8 mouse cellular contexts compared by ENCODE assay signal in the genomic region with DNA sequence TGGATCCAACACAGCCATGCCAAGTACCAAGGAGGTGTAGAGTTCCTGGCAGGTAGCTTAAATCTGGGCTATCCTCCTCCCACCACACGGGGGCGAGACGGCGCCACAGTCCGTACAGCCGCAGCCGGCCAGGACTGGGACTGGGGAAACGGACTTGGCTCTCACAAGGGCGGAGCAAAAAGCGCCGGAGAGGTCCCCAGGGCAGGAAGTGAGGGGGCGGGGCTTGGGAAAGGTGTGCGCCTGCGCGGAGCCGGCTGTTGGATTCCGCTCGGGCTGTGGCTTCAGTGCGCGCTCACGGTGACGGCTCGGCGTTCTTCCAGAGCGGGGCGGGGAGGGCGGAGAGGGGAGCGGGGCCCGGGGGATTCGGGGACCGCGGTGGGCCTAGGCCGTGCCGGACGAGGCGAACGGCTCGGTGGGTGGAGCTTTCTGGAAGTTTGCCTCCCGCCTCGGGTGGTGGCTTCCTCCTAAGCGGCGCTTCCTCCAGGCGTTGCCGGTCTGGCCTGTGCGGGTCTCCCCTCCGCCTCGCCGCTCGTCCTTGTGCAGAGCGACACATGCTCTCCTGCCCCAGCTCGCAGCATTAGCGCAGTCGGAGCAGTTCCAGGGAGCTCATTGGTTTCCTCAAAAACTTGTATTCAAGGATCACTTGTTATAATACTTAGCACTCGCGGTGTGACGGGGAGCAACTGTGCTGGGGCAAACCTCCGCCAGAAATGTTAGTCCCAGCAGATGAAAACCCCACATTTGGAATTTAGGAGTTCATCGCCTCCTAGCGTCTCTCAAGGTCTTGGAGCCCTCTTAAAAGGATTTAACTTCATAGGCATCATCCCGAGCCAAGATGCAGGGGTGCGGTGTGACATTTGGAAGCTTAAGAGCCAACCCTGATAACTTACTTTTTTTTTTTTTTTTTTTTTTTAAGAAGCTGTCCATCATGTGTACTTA. TPM values are rescaled to one million over a fixed set of nuclear protein-coding genes. Genes with fewer than 3 reads are reported as not detected.
A peak's percentile ranks its signal among the peaks of the same experiment; 100 is the strongest.
DNase-seq lines count a peak whose midpoint lies in the region; ATAC-seq and TF ChIP-seq lines count a peak whose summit lies in the region.

A gene (plus strand): TSS at position 226 of the 939 bp plus-strand sequence.

- peaks cover 5% of the 10 kb centered on the region for H3K4me1 ChIP-seq in embryonic facial prominence, embryonic 13.5 days
- H3K4me1 ChIP-seq in kidney, adult 2 months (ENCODE audit: control insufficient read depth, insufficient read depth, low read length) = peaks cover 3% of the 10 kb centered on the region; the same call in 1 of the 2 replicates
- 0 out of 2 replicates have a peak, but pooled peaks cover 4% of the 10 kb centered on the region for H3K4me1 ChIP-seq in limb, embryonic 12.5 days (replicated peaks)
- H3K4me1 ChIP-seq in midbrain, embryonic 15.5 days = peaks cover 11% of the 10 kb centered on the region
- no peaks in the 10 kb centered on the region for H3K4me1 ChIP-seq in spleen, adult 2 months (ENCODE audit: control insufficient read depth, insufficient read depth, insufficient read length)

- peak within 1 kb of the TSS; percentile 67 for H3K4me3 ChIP-seq in embryonic facial prominence, embryonic 13.5 days
- H3K4me3 ChIP-seq in kidney, adult 2 months (ENCODE audit: insufficient read depth, low read depth, low read length) = peak within 1 kb of the TSS; percentile 94
- peak within 1 kb of the TSS; percentile 63 for H3K4me3 ChIP-seq in limb, embryonic 12.5 days (replicated peaks)
- peak within 1 kb of the TSS; percentile 71 for H3K4me3 ChIP-seq in midbrain, embryonic 15.5 days
- H3K4me3 ChIP-seq in spleen, adult 2 months (ENCODE audit: extremely low read depth, insufficient read depth, insufficient read length) = peak within 1 kb of the TSS; percentile 61

- TF ChIP-seq CTCF in kidney, adult 2 months (conservative IDR thresholded peaks at IDR 0.05; ENCODE audit: insufficient read depth, insufficient read length, low read depth, low read length) = peak; percentile 92
- peak; percentile 87 for TF ChIP-seq CTCF in spleen, adult 2 months (IDR thresholded peaks at IDR 0.05; ENCODE audit: extremely low read depth, insufficient read depth, insufficient read length, insufficient replicate concordance)

- TF ChIP-seq POLR2A in kidney, adult 2 months (IDR thresholded peaks at IDR 0.05; ENCODE audit: low read depth, low read length) = no peak
- peak; percentile 49 for TF ChIP-seq POLR2A in spleen, adult 2 months (IDR thresholded peaks at IDR 0.05; ENCODE audit: low read depth, low read length)

- no peaks in the 10 kb centered on the region for H3K36me3 ChIP-seq in embryonic facial prominence, embryonic 13.5 days
- no peaks in the 10 kb centered on the region for H3K36me3 ChIP-seq in kidney, adult 2 months (ENCODE audit: control insufficient read depth, insufficient read depth, low read length)
- no peaks in the 10 kb centered on the region for H3K36me3 ChIP-seq in limb, embryonic 12.5 days
- H3K36me3 ChIP-seq in midbrain, embryonic 15.5 days (replicated peaks) = no peaks in the 10 kb centered on the region
- H3K36me3 ChIP-seq in spleen, adult 2 months (ENCODE audit: control insufficient read depth, insufficient read depth, low read length) = no peaks in the 10 kb centered on the region

- no peaks in the 10 kb centered on the region for H3K9me3 ChIP-seq in embryonic facial prominence, embryonic 13.5 days
- no peaks in the 10 kb centered on the region for H3K9me3 ChIP-seq in limb, embryonic 12.5 days
- H3K9me3 ChIP-seq in midbrain, embryonic 15.5 days = no peaks in the 10 kb centered on the region

- peak within 1 kb of the TSS; percentile 87 for H3K9ac ChIP-seq in embryonic facial prominence, embryonic 13.5 days
- peak within 1 kb of the TSS; percentile 82 for H3K9ac ChIP-seq in limb, embryonic 12.5 days (replicated peaks)
- peak within 1 kb of the TSS; percentile 76 for H3K9ac ChIP-seq in midbrain, embryonic 15.5 days

- under 1% methylated on average over 61 of the region's 61 CpGs for WGBS in embryonic facial prominence, embryonic 13.5 days
- WGBS in kidney, adult 2 months = under 1% methylated on average over 61 of the region's 61 CpGs
- WGBS in limb, embryonic 12.5 days = under 1% methylated on average over 56 of the region's 61 CpGs
- WGBS in midbrain, embryonic 15.5 days = under 1% methylated on average over 57 of the region's 61 CpGs
- WGBS in spleen, adult 2 months = under 1% methylated on average over 61 of the region's 61 CpGs

- DNase-seq in 3134 (ENCODE audit: extremely low read depth, insufficient read length, low spot score) = peak; percentile 97
- peak; percentile 99 to 100 for DNase-seq in adrenal gland, postnatal 36 days
- peak; percentile 99 for DNase-seq in heart, adult 18-20 months
- peak; percentile 99 for DNase-seq in kidney, adult 2 months
- DNase-seq in spleen, adult 2 months (ENCODE audit: low read depth in 1 of 2, low spot score in 2 of 2) = peak; percentile 89 to 96

- ATAC-seq in embryonic facial prominence, embryonic 13.5 days (ENCODE audit: insufficient number of reproducible peaks, insufficient read depth, low FRiP score, low TSS enrichment, low read depth) = peak; percentile 98
- ATAC-seq in limb, embryonic 12.5 days (ENCODE audit: insufficient number of reproducible peaks, insufficient read depth, low FRiP score, low TSS enrichment, low read depth) = peak; percentile 99
- peak; percentile 99 for ATAC-seq in midbrain, embryonic 15.5 days (replicated peaks)

- H3K27me3 ChIP-seq in embryonic facial prominence, embryonic 13.5 days = no peaks in the 10 kb centered on the region
- no peaks in the 10 kb centered on the region for H3K27me3 ChIP-seq in kidney, adult 2 months (replicated peaks; ENCODE audit: control insufficient read depth, insufficient read depth, low read length)
- no peaks in the 10 kb centered on the region for H3K27me3 ChIP-seq in limb, embryonic 12.5 days
- H3K27me3 ChIP-seq in midbrain, embryonic 15.5 days (replicated peaks) = no peaks in the 10 kb centered on the region
- no peaks in the 10 kb centered on the region for H3K27me3 ChIP-seq in spleen, adult 2 months (ENCODE audit: control insufficient read depth, insufficient read depth, low read length)

- H3K27ac ChIP-seq in embryonic facial prominence, embryonic 13.5 days = peak within 1 kb of the TSS; percentile 97
- H3K27ac ChIP-seq in kidney, adult 2 months (ENCODE audit: insufficient read depth, low read depth, low read length) = peak within 1 kb of the TSS; percentile 90
- peak within 1 kb of the TSS; percentile 96 for H3K27ac ChIP-seq in limb, embryonic 12.5 days
- peak within 1 kb of the TSS; percentile 97 for H3K27ac ChIP-seq in midbrain, embryonic 15.5 days
- peak within 1 kb of the TSS; percentile 53 for H3K27ac ChIP-seq in spleen, adult 2 months (ENCODE audit: insufficient read depth, low read length)

- peak within 1 kb of the TSS; percentile 54 for H3K4me2 ChIP-seq in embryonic facial prominence, embryonic 13.5 days
- H3K4me2 ChIP-seq in limb, embryonic 12.5 days = peak within 1 kb of the TSS; percentile 56
- peak within 1 kb of the TSS; percentile 81 for H3K4me2 ChIP-seq in midbrain, embryonic 15.5 days

RNA-seq across cellular contexts. Expression of the gene that starts here (rescaled TPM):
- 10 to 100 TPM; 21.5 to 23.0 TPM for total RNA-seq in adrenal gland, postnatal 36 days (2021)
- polyA plus RNA-seq in embryonic facial prominence, embryonic 13.5 days (2015; fragmentation: Nextera tagmentation; extraction: Ambion mirVana) = 14.9 and 17.9 TPM in 2 replicates
- total RNA-seq in heart, adult 18-20 months (2021) = 10 to 100 TPM; 32.1 to 36.0 TPM
- 17.5 and 19.3 TPM in 2 replicates for polyA plus RNA-seq in kidney, adult 2 months (2012; rRNA removed)
- polyA plus RNA-seq in limb, embryonic 12.5 days (2016; fragmentation: Nextera tagmentation; extraction: Ambion mirVana) = 16.3 and 17.6 TPM in 2 replicates
- 8.7 and 9.1 TPM in 2 replicates for polyA plus RNA-seq in midbrain, embryonic 15.5 days (2015; fragmentation: Nextera tagmentation; extraction: Ambion mirVana)
- polyA plus RNA-seq in spleen, adult 2 months (2012; rRNA removed) = 3.8 and 6.4 TPM in 2 replicates

Comparison
In these comparisons a context has a peak if more than half of its experiments do, and no peak if none do; other contexts are left out.
1. Peak in every context shown above with its lines: DNase-seq, ATAC-seq, H3K4me3 ChIP-seq and H3K27ac ChIP-seq.